12 mouse cellular contexts compared by ENCODE assay signal in the genomic region with DNA sequence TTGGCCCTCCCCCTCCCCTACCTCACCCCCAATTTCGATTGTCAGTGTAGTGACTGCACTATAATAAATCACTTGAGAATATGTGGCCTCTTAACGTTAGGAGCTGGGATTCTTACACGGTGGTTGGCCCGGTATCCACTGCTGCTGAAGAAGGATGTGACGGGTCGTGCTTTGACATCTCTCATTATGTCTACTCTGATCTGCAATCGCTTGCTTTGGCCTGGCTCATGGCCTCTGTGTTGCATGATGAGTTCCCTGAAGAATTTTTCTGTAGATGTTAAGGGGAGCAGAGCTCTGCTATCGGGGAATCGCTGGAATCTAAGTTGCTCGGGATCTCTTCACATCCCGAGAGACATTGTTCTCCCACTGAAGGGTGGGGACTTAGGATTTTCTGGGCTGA.
DNase-seq lines count a peak whose midpoint lies in the region; ATAC-seq lines count a peak whose summit lies in the region.
"Had no signal": no experiment of that assay in that cellular context is flagged by ENCODE, and none has a peak within 500 bp of the region (broad histone marks: within the 10 kb centered on the region; RNA-seq: fewer than 3 reads in every experiment).

No protein-coding gene starts in this region.

- H3K4me3 ChIP-seq in hindbrain, embryonic 13.5 days = no peak overlapping the region
- H3K4me3 ChIP-seq in hindbrain, embryonic 16.5 days (ENCODE audit: low read length) = no peak overlapping the region
- no peak overlapping the region for H3K4me3 ChIP-seq in midbrain, embryonic 14.5 days (replicated peaks; ENCODE audit: low read depth, low read length)
- no peak overlapping the region for H3K4me3 ChIP-seq in midbrain, embryonic 13.5 days (replicated peaks)
- no peak overlapping the region for H3K4me3 ChIP-seq in limb, embryonic 10.5 days
- H3K4me3 ChIP-seq: limb, embryonic 15.5 days had no signal

- DNase-seq in embryo, embryonic 10 days (ENCODE audit: low spot score) = peak; percentile 54
- DNase-seq in embryo, embryonic 9.5 days (ENCODE audit: extremely low spot score) = no peak
- DNase-seq in midbrain, embryonic 14.5 days = peak; percentile 31
- peak; percentile 41 for DNase-seq in limb, embryonic 10.5 days (ENCODE audit: low spot score)
- DNase-seq in layer of hippocampus, adult 11-12 months (ENCODE audit: low spot score) = no peak
- DNase-seq: forebrain, postnatal 0 days had no signal

- H3K27ac ChIP-seq in hindbrain, embryonic 13.5 days = no peak overlapping the region
- no peak overlapping the region for H3K27ac ChIP-seq in hindbrain, embryonic 16.5 days (ENCODE audit: low read depth, low read length)
- no peak overlapping the region for H3K27ac ChIP-seq in midbrain, embryonic 14.5 days (replicated peaks; ENCODE audit: low read depth, low read length)
- H3K27ac ChIP-seq in midbrain, embryonic 13.5 days = no peak overlapping the region
- no peak overlapping the region for H3K27ac ChIP-seq in limb, embryonic 10.5 days
- H3K27ac ChIP-seq: limb, embryonic 15.5 days had no signal

- H3K4me1 ChIP-seq in hindbrain, embryonic 13.5 days (replicated peaks) = peaks cover 47% of the 10 kb centered on the region
- H3K4me1 ChIP-seq in hindbrain, embryonic 16.5 days (ENCODE audit: control insufficient read depth, insufficient read depth, low read depth, low read length) = peaks cover 6% of the 10 kb centered on the region
- 0 out of 2 replicates have a peak, but pooled peaks cover 15% of the 10 kb centered on the region for H3K4me1 ChIP-seq in midbrain, embryonic 14.5 days (ENCODE audit: control insufficient read depth, insufficient read depth, low read length)
- peaks cover 24% of the 10 kb centered on the region for H3K4me1 ChIP-seq in midbrain, embryonic 13.5 days (replicated peaks)
- H3K4me1 ChIP-seq in limb, embryonic 10.5 days = no peaks in the 10 kb centered on the region
- H3K4me1 ChIP-seq: limb, embryonic 15.5 days had no signal

- peak; percentile 30; the same call in 1 of the 2 replicates for ATAC-seq in hindbrain, embryonic 13.5 days (ENCODE audit: low FRiP score)
- ATAC-seq in hindbrain, embryonic 16.5 days = no peak
- ATAC-seq in midbrain, embryonic 14.5 days (ENCODE audit: low FRiP score, low TSS enrichment) = no peak
- ATAC-seq in midbrain, embryonic 13.5 days = no peak
- ATAC-seq: forebrain, postnatal 0 days; lung, postnatal 0 days; midbrain, embryonic 16.5 days had no signal

- H3K4me2 ChIP-seq in hindbrain, embryonic 13.5 days = no peak overlapping the region
- no peak overlapping the region for H3K4me2 ChIP-seq in hindbrain, embryonic 16.5 days (ENCODE audit: low read length)
- H3K4me2 ChIP-seq in midbrain, embryonic 14.5 days (ENCODE audit: low read length) = no peak overlapping the region
- H3K4me2 ChIP-seq in midbrain, embryonic 13.5 days (replicated peaks) = no peak overlapping the region
- H3K4me2 ChIP-seq: limb, embryonic 15.5 days had no signal

- 62% methylated on average over 11 of the region's 11 CpGs for WGBS in hindbrain, embryonic 13.5 days
- WGBS in hindbrain, embryonic 16.5 days = 66% methylated on average over 11 of the region's 11 CpGs
- WGBS in midbrain, embryonic 14.5 days = 68% methylated on average over 11 of the region's 11 CpGs
- WGBS in midbrain, embryonic 13.5 days = 71% methylated on average over 11 of the region's 11 CpGs
- 85% methylated on average over 11 of the region's 11 CpGs for WGBS in limb, embryonic 10.5 days

- no peaks in the 10 kb centered on the region for H3K9me3 ChIP-seq in hindbrain, embryonic 13.5 days
- H3K9me3 ChIP-seq in hindbrain, embryonic 16.5 days (ENCODE audit: control insufficient read depth, low read length) = no peaks in the 10 kb centered on the region
- no peaks in the 10 kb centered on the region for H3K9me3 ChIP-seq in midbrain, embryonic 14.5 days (ENCODE audit: control insufficient read depth, low read length)
- no peaks in the 10 kb centered on the region for H3K9me3 ChIP-seq in midbrain, embryonic 13.5 days
- no peaks in the 10 kb centered on the region for H3K9me3 ChIP-seq in limb, embryonic 10.5 days (replicated peaks)
- H3K9me3 ChIP-seq: limb, embryonic 15.5 days had no signal

- H3K27me3 ChIP-seq in hindbrain, embryonic 13.5 days = no peaks in the 10 kb centered on the region
- H3K27me3 ChIP-seq in hindbrain, embryonic 16.5 days (replicated peaks; ENCODE audit: control insufficient read depth, insufficient read depth, low read length) = no peaks in the 10 kb centered on the region
- H3K27me3 ChIP-seq in midbrain, embryonic 14.5 days (ENCODE audit: control insufficient read depth, insufficient read depth, low read length) = no peaks in the 10 kb centered on the region
- H3K27me3 ChIP-seq in midbrain, embryonic 13.5 days = no peaks in the 10 kb centered on the region
- no peaks in the 10 kb centered on the region for H3K27me3 ChIP-seq in limb, embryonic 10.5 days (ENCODE audit: low read depth, poor library complexity, severe bottlenecking)
- H3K27me3 ChIP-seq: limb, embryonic 15.5 days had no signal

- no peaks in the 10 kb centered on the region for H3K36me3 ChIP-seq in hindbrain, embryonic 13.5 days
- H3K36me3 ChIP-seq in hindbrain, embryonic 16.5 days (ENCODE audit: control insufficient read depth, insufficient read depth, low read length) = no peaks in the 10 kb centered on the region
- no peaks in the 10 kb centered on the region for H3K36me3 ChIP-seq in midbrain, embryonic 14.5 days (ENCODE audit: control insufficient read depth, insufficient read depth, low read length)
- no peaks in the 10 kb centered on the region for H3K36me3 ChIP-seq in midbrain, embryonic 13.5 days
- H3K36me3 ChIP-seq in limb, embryonic 10.5 days = no peaks in the 10 kb centered on the region
- H3K36me3 ChIP-seq: limb, embryonic 15.5 days had no signal

- no peak overlapping the region for H3K9ac ChIP-seq in hindbrain, embryonic 13.5 days
- no peak overlapping the region for H3K9ac ChIP-seq in hindbrain, embryonic 16.5 days (ENCODE audit: low read depth, low read length)
- no peak overlapping the region for H3K9ac ChIP-seq in midbrain, embryonic 14.5 days (replicated peaks; ENCODE audit: low read length)
- no peak overlapping the region for H3K9ac ChIP-seq in midbrain, embryonic 13.5 days (replicated peaks)
- H3K9ac ChIP-seq: forebrain, postnatal 0 days; limb, embryonic 15.5 days had no signal

Comparison
In these comparisons a context has a peak if more than half of its experiments do, and no peak if none do; other contexts are left out.
1. DNase-seq: peak in embryo, embryonic 10 days (single experiment), midbrain, embryonic 14.5 days (single experiment) and limb, embryonic 10.5 days (single experiment); none in embryo, embryonic 9.5 days (single experiment) and layer of hippocampus, adult 11-12 months (single experiment).